Mouse (Mus musculus): ENCODE data around the gene Kiss1. TPM values are rescaled to one million over a fixed set of nuclear protein-coding genes. Genes with fewer than 3 reads are reported as not detected.

The Kiss1 gene
- polyA plus RNA-seq, 1 experiment = not detected

Other genes with a start within 250 kb of the Kiss1 start
- 26.2 and 42.7 TPM in 2 replicates for gene Ppp1r15b, start 190.7 kb upstream of the Kiss1 start, polyA plus RNA-seq (2012; rRNA removed)
- gene Plekha6, start 157.7 kb upstream of the Kiss1 start, polyA plus RNA-seq (2012; rRNA removed) = 45.8 and 82.8 TPM in 2 replicates
- 53.3 and 65.3 TPM in 2 replicates for gene Golt1a, start 12.1 kb upstream of the Kiss1 start, polyA plus RNA-seq (2012; rRNA removed)
- gene Ren1, start 28.6 kb downstream of the Kiss1 start, polyA plus RNA-seq (2012; rRNA removed) = 1.5 and 2.6 TPM in 2 replicates
- gene Etnk2, start 41.7 kb downstream of the Kiss1 start, polyA plus RNA-seq (2012; rRNA removed) = 0.81 and 1.0 TPM in 2 replicates
- gene Sox13, start 102.5 kb downstream of the Kiss1 start, polyA plus RNA-seq (2012; rRNA removed) = 52.1 and 79.5 TPM in 2 replicates

Measured in large intestine, adult 2 months (tissue).